Mouse (Mus musculus) limb, embryonic 12.5 days (tissue): ENCODE data around the gene 1700018G05Rik. TPM values are rescaled to one million over a fixed set of nuclear protein-coding genes. Genes with fewer than 3 reads are reported as not detected.

Source experiments
- polyA plus RNA-seq: library from polyadenylated mRNA; unstranded; fragments of >200 nt; fragmentation: Nextera tagmentation; extraction: Ambion mirVana; gene quantifications from 2 replicates; pipeline ENCODE4 v1.2.1, GENCODE M21; 2016

The 1700018G05Rik gene
- polyA plus RNA-seq, 1 experiment from 2014 or later, result not detected

Other genes starting within 250 kb of the 1700018G05Rik start
- gene Gm3880, start 241.4 kb upstream of the 1700018G05Rik start, polyA plus RNA-seq, result not detected in 2 replicates
- gene Gm9112, start 220.7 kb upstream of the 1700018G05Rik start, polyA plus RNA-seq, result not detected in 2 replicates
- not detected in 2 replicates for gene Dmrtc1b, start 220.5 kb upstream of the 1700018G05Rik start, polyA plus RNA-seq
- gene Dmrtc1c1, start 125.4 kb upstream of the 1700018G05Rik start, polyA plus RNA-seq, result not detected in 2 replicates
- not detected in 2 replicates for gene Dmrtc1c2, start 73.8 kb upstream of the 1700018G05Rik start, polyA plus RNA-seq
- gene 1700031F05Rik, start 60.4 kb upstream of the 1700018G05Rik start, polyA plus RNA-seq, result not detected in 2 replicates
- gene Dmrtc1a, start 19.7 kb upstream of the 1700018G05Rik start, polyA plus RNA-seq, result 0.86 and 1.1 TPM in 2 replicates
- not detected in 2 replicates for gene 1700011M02Rik, start 19.5 kb upstream of the 1700018G05Rik start, polyA plus RNA-seq